Mouse (Mus musculus): ENCODE measurements at regions not wholly inside any gene's neighbourhood (a gene's known extent, or its start where the extent isn't known, plus 50 kb on each side); places are given as distances from the start of the nearest gene placed in this dataset.

DNA sequence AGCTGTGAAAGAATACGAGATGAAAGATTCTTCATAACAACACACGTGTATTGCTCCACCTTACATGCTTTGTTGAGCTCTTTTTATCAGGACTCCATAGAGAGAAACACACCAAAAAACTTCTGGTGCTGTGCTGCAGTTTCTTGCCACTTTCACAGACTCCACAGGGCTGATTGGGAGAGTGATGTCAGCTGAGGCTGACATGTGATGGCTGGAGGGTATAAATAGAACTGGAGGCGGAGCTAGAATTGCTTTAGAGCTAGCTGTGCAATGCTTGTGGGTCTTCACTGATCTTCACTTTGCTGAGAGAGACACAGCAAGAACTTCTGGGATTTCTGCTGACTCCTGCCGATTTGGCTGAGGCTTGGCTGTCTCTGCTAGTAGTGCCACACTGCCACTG, 285.3 kb downstream of the Epha4 start:
- H3K4me2 ChIP-seq (replicated peaks), result no peak overlapping the region
- no peaks in the 10 kb centered on the region for H3K9me3 ChIP-seq
- no peak for ATAC-seq (ENCODE audit: low FRiP score, low read depth)
- 86% methylated on average over 4 of the region's 4 CpGs for WGBS
- H3K36me3 ChIP-seq, result no peaks in the 10 kb centered on the region
- no peak overlapping the region for H3K27ac ChIP-seq
- no peak overlapping the region for H3K4me3 ChIP-seq
- H3K9ac ChIP-seq, result no peak overlapping the region
- peaks cover 4% of the 10 kb centered on the region; the same call in 1 of the 2 replicates for H3K4me1 ChIP-seq
- no peaks in the 10 kb centered on the region for H3K27me3 ChIP-seq (replicated peaks)

DNA sequence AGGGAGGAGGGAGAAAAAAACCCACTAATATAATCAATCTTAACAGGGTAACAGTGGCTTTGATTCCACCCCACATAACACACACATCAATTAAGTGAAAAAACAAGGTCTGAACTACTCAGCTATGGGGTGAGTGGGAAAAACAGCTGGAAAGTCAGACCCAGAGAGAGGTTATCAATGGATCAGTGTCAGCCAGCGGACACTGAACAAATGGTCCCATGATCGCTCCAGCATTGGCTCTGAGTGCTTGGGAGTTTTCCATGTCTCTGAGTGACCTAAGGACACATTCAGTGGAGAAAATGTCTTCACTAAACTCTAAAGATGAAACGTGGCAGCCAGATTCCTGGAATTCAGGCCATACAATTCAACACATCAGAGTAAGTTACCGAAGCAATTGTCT, 281.9 kb downstream of the Epha4 start:
- ATAC-seq (ENCODE audit: low FRiP score, low read depth), result no peak
- Histone ChIP-seq H3K9me3 (no peaks in the 10 kb centered on the region), H3K36me3 (no peaks in the 10 kb centered on the region), H3K4me2 (replicated peaks) (no peak overlapping the region), H3K4me3 (no peak overlapping the region), H3K4me1 (no peaks in the 10 kb centered on the region), H3K27me3 (replicated peaks) (no peaks in the 10 kb centered on the region), H3K27ac (no peak overlapping the region), H3K9ac (no peak overlapping the region)
- WGBS, result 80% methylated on average over 4 of the region's 4 CpGs

DNA sequence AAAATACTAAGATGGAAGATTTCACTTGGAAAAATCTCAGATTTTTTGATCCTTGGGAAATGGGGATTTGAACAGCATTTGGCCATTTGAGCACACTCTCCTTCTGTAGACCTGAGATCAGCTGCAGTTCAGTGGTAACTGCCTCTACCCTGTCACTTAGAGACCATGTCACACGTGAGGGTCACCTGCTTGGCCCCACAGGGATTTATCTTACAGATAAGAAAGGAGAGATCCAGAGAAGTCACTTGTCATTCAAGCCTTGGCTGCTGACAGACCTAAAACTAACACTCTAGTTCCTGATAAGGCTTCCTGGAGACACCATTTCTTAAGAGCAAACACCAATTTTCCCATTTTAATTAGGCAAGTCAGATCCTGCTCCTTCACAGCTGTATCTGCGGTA, 270.2 kb downstream of the Epha4 start:
- no peak overlapping the region for H3K9ac ChIP-seq
- no peak overlapping the region for H3K27ac ChIP-seq
- WGBS, result 72% methylated on average over 2 of the region's 2 CpGs
- no peak overlapping the region for H3K4me2 ChIP-seq (replicated peaks)
- no peaks in the 10 kb centered on the region for H3K4me1 ChIP-seq
- no peaks in the 10 kb centered on the region for H3K36me3 ChIP-seq
- H3K4me3 ChIP-seq, result no peak overlapping the region
- H3K27me3 ChIP-seq (replicated peaks), result no peaks in the 10 kb centered on the region
- H3K9me3 ChIP-seq, result no peaks in the 10 kb centered on the region
- no peak for ATAC-seq (ENCODE audit: low FRiP score, low read depth)

DNA sequence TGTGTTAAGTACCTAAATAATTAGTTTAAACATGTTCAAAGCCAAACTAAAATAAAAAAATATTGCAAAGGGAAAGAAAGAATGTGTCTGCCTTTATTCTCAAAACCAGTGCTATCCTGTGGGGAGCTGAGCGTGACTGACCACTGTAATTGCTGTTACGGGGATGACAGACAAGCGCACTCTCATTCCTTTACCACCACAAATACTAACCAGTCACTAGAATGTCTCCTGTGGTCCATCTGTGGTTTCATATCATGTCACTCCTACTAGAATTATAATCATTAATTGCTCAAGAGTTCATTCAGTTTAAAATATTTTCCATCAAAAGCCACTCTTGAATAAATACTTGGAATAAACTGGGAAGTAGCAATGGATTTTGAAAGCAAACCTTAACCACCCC, 268.8 kb downstream of the Epha4 start:
- no peak overlapping the region for H3K4me3 ChIP-seq
- WGBS, result 70% methylated on average over 3 of the region's 3 CpGs
- no peak overlapping the region for H3K4me2 ChIP-seq (replicated peaks)
- no peaks in the 10 kb centered on the region for H3K36me3 ChIP-seq
- H3K27me3 ChIP-seq (replicated peaks), result no peaks in the 10 kb centered on the region
- no peak overlapping the region for H3K9ac ChIP-seq
- no peaks in the 10 kb centered on the region for H3K9me3 ChIP-seq
- no peak for ATAC-seq (ENCODE audit: low FRiP score, low read depth)
- no peak overlapping the region for H3K27ac ChIP-seq
- no peaks in the 10 kb centered on the region for H3K4me1 ChIP-seq

DNA sequence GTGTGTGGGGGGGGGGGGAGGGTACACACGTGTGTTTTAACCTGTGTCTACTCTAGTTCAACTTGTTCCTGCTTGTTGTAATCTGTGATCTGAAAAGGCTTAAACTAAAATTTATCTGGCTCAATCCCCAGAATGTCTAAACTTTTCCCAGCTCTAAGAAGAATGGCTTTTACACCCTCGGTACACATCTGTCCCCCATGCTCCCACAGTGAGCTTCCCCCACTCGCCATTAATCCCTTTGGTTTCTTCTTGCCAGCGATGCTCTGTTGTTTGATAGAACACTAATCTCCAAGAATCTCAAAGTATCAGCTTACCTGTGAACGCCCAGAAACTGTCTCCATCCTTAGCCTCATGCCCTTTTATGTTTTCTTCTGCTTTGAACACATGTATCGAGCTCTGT, 260.6 kb downstream of the Epha4 start:
- Histone ChIP-seq H3K4me3 (no peak overlapping the region), H3K27me3 (replicated peaks) (no peaks in the 10 kb centered on the region), H3K9ac (no peak overlapping the region), H3K4me1 (no peaks in the 10 kb centered on the region), H3K27ac (no peak overlapping the region), H3K4me2 (replicated peaks) (no peak overlapping the region), H3K9me3 (no peaks in the 10 kb centered on the region), H3K36me3 (no peaks in the 10 kb centered on the region)
- ATAC-seq (ENCODE audit: low FRiP score, low read depth), result no peak
- 80% methylated on average over 6 of the region's 6 CpGs for WGBS

DNA sequence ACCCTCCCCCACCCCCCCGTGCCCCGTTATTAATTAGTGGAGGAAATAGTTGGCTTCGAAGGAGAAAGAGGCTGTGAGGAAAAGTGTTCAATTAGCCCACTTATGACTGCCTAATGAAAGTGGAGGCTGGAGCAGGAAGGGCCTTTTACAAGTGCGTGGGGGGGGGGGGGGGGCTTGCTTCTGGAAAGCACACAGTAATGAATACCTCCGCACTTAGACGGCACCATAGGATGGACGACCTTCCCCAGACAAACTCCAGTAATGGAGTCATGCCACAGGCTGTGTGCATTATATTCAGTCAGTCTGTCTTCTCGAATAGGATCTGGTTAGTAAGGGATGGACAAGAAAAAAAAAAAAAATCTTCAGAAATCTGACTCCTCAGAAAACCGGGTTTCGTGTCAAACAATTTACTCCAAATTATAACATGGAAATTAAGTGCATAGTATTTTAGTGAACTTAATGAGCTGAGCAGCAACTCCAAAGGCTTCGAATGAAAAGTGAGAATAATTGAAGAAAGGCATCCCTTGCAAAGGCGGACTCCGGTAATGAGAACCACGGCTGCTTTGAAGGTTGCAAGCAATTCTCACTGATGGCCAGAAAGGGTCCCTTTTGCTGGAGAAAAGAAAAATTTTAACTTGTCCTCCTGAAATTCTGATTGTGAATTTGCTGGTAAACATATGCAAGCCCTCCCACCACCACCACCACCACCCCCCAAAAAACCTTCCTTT, 258.6 kb downstream of the Epha4 start:
- Histone ChIP-seq H3K9me3 (no peaks in the 10 kb centered on the region), H3K4me3 (no peak overlapping the region), H3K4me2 (replicated peaks) (no peak overlapping the region), H3K27ac (no peak overlapping the region), H3K4me1 (no peaks in the 10 kb centered on the region), H3K9ac (no peak overlapping the region), H3K36me3 (no peaks in the 10 kb centered on the region), H3K27me3 (replicated peaks) (no peaks in the 10 kb centered on the region)
- 57% methylated on average over 14 of the region's 14 CpGs for WGBS
- no peak for ATAC-seq (ENCODE audit: low FRiP score, low read depth)

DNA sequence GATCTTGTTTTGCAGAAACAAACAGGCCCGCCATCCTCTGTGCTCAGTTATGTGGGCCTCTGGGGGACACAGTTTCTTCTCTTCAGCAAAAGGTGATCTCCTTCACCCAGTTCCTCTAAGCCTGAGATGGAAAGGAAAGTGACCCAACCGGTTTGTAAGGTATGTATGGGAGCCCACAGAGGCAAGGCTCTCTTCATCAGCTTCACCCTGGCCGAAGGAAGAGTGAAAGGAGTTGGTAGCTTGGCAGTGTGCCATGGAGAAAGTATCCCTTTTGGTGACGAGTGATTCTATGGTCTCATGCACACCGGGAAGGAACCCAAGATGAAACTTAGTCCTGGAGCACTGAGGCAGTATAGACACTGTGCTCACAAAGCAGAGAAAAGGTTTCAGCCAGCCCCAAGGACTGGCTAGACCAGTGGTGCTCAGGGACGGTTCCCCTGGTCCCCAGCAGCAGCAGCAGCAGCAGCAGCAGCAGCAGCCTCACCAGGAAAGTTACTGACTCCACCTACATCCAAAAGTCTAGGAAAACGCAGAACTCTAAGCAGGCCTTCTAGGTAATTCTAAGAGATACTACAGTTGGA, 256.1 kb downstream of the Epha4 start:
- Histone ChIP-seq H3K4me1 (no peaks in the 10 kb centered on the region), H3K4me3 (no peak overlapping the region), H3K4me2 (replicated peaks) (no peak overlapping the region), H3K9me3 (no peaks in the 10 kb centered on the region), H3K27ac (no peak overlapping the region), H3K27me3 (replicated peaks) (no peaks in the 10 kb centered on the region), H3K9ac (no peak overlapping the region), H3K36me3 (no peaks in the 10 kb centered on the region)
- ATAC-seq (ENCODE audit: low FRiP score, low read depth), result no peak
- 61% methylated on average over 7 of the region's 7 CpGs for WGBS

DNA sequence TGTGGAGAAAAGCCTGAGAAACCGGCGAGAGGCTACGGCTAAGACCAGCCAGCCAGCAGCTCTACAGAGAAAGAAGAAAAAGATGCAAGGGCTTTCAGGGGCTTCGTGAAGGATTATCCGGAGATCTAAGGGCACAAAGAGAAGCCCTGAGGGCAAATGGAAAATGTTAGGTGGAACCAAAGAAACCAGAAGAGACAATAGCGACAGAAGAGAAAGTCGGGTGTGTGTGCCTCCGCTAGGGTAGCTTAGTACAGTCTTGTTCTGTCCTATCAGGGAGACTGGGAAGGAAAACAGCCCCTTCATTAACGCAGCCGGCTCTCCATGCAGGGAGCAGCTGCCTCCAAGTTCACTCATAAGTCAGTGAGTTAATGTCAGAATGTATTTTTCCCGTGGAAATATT, 255.1 kb downstream of the Epha4 start:
- no peaks in the 10 kb centered on the region for H3K9me3 ChIP-seq
- H3K27ac ChIP-seq, result no peak overlapping the region
- WGBS, result 65% methylated on average over 11 of the region's 11 CpGs
- no peaks in the 10 kb centered on the region for H3K27me3 ChIP-seq (replicated peaks)
- H3K4me1 ChIP-seq, result no peaks in the 10 kb centered on the region
- no peak for ATAC-seq (ENCODE audit: low FRiP score, low read depth)
- H3K4me3 ChIP-seq, result no peak overlapping the region
- no peak overlapping the region for H3K9ac ChIP-seq
- H3K4me2 ChIP-seq (replicated peaks), result no peak overlapping the region
- H3K36me3 ChIP-seq, result no peaks in the 10 kb centered on the region

DNA sequence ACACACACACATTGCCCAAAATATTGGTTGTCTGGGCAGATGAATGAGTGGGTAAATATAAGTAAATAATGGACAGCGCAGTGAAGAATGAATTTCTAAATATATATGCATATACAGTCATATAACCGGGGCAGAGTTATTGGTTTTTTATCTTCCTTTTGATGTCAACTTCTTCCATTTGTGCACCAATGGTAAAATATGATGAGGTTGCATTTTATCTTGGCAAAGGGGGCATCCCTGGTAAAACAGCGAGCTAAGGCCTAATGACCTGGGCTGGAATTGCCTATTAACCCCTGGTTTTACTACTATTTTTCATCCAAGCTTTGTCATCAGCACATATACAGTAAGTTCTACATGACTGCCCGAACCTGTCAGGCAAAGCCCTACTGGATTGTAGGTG, 253.2 kb downstream of the Epha4 start:
- Histone ChIP-seq H3K27me3 (replicated peaks) (no peaks in the 10 kb centered on the region), H3K9me3 (no peaks in the 10 kb centered on the region), H3K27ac (no peak overlapping the region), H3K9ac (no peak overlapping the region), H3K36me3 (no peaks in the 10 kb centered on the region), H3K4me3 (no peak overlapping the region), H3K4me1 (no peaks in the 10 kb centered on the region), H3K4me2 (replicated peaks) (no peak overlapping the region)
- 96% methylated on average over 4 of the region's 4 CpGs for WGBS
- ATAC-seq (ENCODE audit: low FRiP score, low read depth), result no peak

DNA sequence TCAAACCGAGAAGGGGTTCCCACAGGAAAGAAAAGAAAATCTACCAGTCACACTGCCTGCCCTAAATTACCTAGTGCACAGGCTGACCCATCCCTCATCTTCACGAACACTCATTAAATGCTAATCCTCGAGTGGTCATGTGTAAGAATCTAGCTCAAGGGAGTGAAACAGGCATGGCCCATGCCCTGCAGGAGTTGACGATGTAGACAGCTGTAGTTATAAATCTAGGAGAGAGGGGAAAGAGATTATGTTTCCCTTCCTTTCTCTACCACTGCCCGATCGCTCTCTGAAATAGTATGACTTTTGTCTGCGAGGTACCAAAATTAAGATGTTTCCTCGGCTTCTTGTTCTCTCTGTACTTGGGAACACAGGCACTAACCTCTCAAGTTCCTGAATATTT, 249.2 kb downstream of the Epha4 start:
- H3K9me3 ChIP-seq, result no peaks in the 10 kb centered on the region
- no peaks in the 10 kb centered on the region for H3K4me1 ChIP-seq
- ATAC-seq (ENCODE audit: low FRiP score, low read depth), result no peak
- no peak overlapping the region for H3K9ac ChIP-seq
- H3K27me3 ChIP-seq (replicated peaks), result no peaks in the 10 kb centered on the region
- H3K4me3 ChIP-seq, result no peak overlapping the region
- H3K27ac ChIP-seq, result no peak overlapping the region
- WGBS, result 52% methylated on average over 8 of the region's 8 CpGs
- no peaks in the 10 kb centered on the region for H3K36me3 ChIP-seq
- no peak overlapping the region for H3K4me2 ChIP-seq (replicated peaks)

DNA sequence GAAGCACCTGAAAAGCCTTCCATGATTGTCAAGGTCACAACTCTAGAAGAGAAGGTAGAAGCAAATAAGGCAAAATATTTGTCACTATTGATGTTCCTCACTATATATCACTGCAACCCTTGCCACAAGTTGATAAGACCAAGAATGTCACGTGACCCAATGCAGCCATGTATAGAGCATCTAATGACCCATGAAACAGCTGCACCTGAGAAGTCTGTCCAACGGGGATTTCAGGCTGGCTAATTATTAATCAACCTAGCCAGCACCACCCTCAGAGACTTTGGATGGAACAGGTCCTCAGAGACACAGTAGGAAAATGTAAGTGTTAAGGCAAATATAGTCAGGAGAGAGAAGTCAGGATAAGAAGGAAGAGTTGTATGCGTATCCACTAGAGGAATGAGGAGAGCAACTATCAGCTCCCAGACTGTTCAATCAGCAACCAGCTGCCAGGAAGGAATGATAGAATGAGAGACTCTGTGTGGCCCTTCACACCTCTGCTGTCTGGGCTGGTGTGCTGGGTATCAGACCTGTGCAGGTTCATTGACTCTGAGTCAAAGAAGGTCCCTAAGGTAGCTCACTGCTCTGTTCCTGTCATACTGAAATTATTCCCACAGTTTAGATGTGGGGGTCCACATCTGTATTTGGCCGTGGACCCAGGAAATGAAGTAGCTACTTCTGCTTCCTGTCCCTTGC, 247.4 kb downstream of the Epha4 start:
- H3K27ac ChIP-seq, result no peak overlapping the region
- WGBS, result 75% methylated on average over 4 of the region's 4 CpGs
- no peaks in the 10 kb centered on the region for H3K9me3 ChIP-seq
- H3K4me1 ChIP-seq, result no peaks in the 10 kb centered on the region
- H3K27me3 ChIP-seq (replicated peaks), result no peaks in the 10 kb centered on the region
- no peak overlapping the region for H3K9ac ChIP-seq
- H3K36me3 ChIP-seq, result no peaks in the 10 kb centered on the region
- no peak for ATAC-seq (ENCODE audit: low FRiP score, low read depth)
- no peak overlapping the region for H3K4me2 ChIP-seq (replicated peaks)
- H3K4me3 ChIP-seq, result no peak overlapping the region

DNA sequence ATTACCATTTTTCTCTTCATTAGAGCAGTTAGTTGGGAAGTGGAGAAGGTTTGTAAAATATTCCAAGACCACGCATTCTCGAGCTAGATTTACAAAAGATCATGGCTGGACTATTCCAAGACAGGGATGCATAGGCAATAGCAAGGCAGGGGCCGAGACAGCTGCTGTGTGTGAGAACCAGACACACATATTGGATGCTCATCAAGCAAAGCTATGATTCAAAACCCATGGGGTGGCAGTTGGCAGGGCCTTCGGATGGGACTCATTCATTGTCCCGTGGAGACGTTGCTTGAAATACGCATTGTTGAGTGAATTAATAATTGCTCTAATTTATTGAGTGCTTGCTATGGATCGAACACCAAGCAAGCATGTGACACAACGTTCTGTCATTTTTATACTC, 239.6 kb downstream of the Epha4 start:
- H3K27ac ChIP-seq, result no peak overlapping the region
- WGBS, result 72% methylated on average over 9 of the region's 9 CpGs
- ATAC-seq (ENCODE audit: low FRiP score, low read depth), result no peak

DNA sequence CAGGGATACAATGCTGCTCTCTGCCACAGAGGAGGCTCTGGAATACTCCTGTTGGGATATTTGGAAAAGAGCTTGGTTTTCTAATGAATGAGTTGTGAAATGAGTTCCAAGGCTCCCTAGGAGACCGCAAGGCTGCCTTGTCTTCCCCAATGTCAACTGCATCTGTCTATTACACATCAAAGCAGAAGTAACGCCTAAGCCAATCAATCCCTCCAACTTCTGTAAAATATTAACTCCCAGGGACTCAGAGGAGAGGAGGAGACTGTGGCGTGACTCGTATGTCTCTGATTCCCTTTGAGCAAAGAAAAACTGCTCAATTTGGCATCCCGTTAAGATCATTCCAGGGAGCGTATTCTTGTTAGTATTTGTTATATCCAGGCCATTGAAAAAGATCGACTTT, 235.3 kb downstream of the Epha4 start:
- 36% methylated on average over 7 of the region's 7 CpGs for WGBS
- Histone ChIP-seq H3K36me3 (no peaks in the 10 kb centered on the region), H3K27me3 (replicated peaks) (no peaks in the 10 kb centered on the region), H3K9me3 (no peaks in the 10 kb centered on the region), H3K4me2 (replicated peaks) (no peak overlapping the region), H3K4me3 (no peak overlapping the region), H3K27ac (no peak overlapping the region), H3K4me1 (no peaks in the 10 kb centered on the region), H3K9ac (no peak overlapping the region)
- ATAC-seq (ENCODE audit: low FRiP score, low read depth), result no peak

More for the DNA sequence above, 239.6 kb downstream of the Epha4 start:
- Histone ChIP-seq H3K4me2 (replicated peaks) (no peak overlapping the region), H3K27me3 (replicated peaks) (no peaks in the 10 kb centered on the region), H3K9me3 (no peaks in the 10 kb centered on the region), H3K4me3 (no peak overlapping the region), H3K9ac (no peak overlapping the region), H3K36me3 (no peaks in the 10 kb centered on the region), H3K4me1 (no peaks in the 10 kb centered on the region)

All from neural tube, embryonic 12.5 days (tissue).